Mouse (Mus musculus): Measurements from ENCODE around the gene Csgalnact2.

DNA sequence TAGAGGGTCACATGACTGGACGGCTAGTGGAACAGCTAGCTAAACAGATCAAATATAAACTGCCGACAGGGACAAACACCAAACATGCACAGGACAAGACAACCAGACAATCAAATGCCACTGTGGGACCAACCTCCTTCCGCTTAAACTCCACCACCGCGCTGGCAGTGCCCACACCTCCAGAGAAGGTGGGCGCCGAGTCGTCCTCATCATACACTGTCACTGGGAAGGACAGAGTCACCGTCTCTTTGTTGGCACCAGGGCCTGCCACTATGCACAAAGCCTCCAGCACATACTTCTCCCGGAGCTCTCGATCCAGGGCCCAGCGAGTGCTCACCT, 41.1 kb upstream of the Csgalnact2 start:
- no peak for TF ChIP-seq CTCF (IDR thresholded peaks at IDR 0.05; ENCODE audit: low read depth, low read length)
- no peak for TF ChIP-seq POLR2A (IDR thresholded peaks at IDR 0.05; ENCODE audit: insufficient read depth, low read length)
- TF ChIP-seq EP300 (IDR thresholded peaks at IDR 0.05; ENCODE audit: insufficient read depth, low read depth, low read length), result no peak
